Mouse (Mus musculus) liver, postnatal 0 days (tissue): Measurements from ENCODE around the gene Nosip. TPM values are rescaled to one million over a fixed set of nuclear protein-coding genes. Genes with fewer than 3 reads are reported as not detected.

Source experiments
- ATAC-seq: fragments of 200-750 bp; cut with Nextera tagmentation; 2 replicates; pipeline ENCODE4 v1.8.0; 2017; ENCODE audit warnings: mild to moderate bottlenecking, moderate library complexity
- DNase-seq: peaks from one replicate; pipeline ENCODE4 v3.0.0-alpha.2; 2016
- H3K27ac ChIP-seq: fragments of 300-500 bp; sonication (generic); 2 replicates; pipeline ENCODE4 v1.5.1; 2014; ENCODE audit warnings: antibody characterized with exemption, moderate library complexity, mild to moderate bottlenecking, low read depth
- H3K27me3 ChIP-seq: fragments of 300-500 bp; sonication (generic); 2 replicates; pipeline ENCODE4 v1.6.1; 2014; ENCODE audit warnings: low read length, control low read depth, mixed read lengths; ENCODE audit not compliant: insufficient read depth
- H3K36me3 ChIP-seq: fragments of 300-500 bp; sonication (generic); replicated peaks from 2 replicates; pipeline ENCODE4 v1.6.1; 2014; ENCODE audit warnings: mild to moderate bottlenecking, control low read depth, low read length, moderate library complexity, mixed read lengths; ENCODE audit not compliant: insufficient read depth
- H3K4me1 ChIP-seq: fragments of 300-500 bp; sonication (generic); 2 replicates; pipeline ENCODE4 v1.6.1; 2014; ENCODE audit warnings: antibody characterized with exemption, mild to moderate bottlenecking, control low read depth; ENCODE audit not compliant: insufficient read depth
- H3K4me2 ChIP-seq: fragments of 300-500 bp; sonication (generic); 2 replicates; pipeline ENCODE4 v1.6.1; 2014; ENCODE audit warnings: low read depth, mild to moderate bottlenecking, low read length, moderate library complexity, mixed read lengths
- H3K4me3 ChIP-seq: fragments of 300-500 bp; sonication (generic); 2 replicates; pipeline ENCODE4 v1.5.1; 2014; ENCODE audit warnings: low read depth, low read length
- H3K9ac ChIP-seq: fragments of 300-500 bp; sonication (generic); replicated peaks from 2 replicates; pipeline ENCODE4 v1.6.1; 2014; ENCODE audit warnings: mild to moderate bottlenecking, moderate library complexity
- H3K9me3 ChIP-seq: fragments of 300-500 bp; sonication (generic); 2 replicates; pipeline ENCODE4 v1.6.1; 2016; ENCODE audit warnings: mild to moderate bottlenecking, control low read depth, low read length, mixed read lengths
- CTCF ChIP-seq: sonication (generic); IDR thresholded peaks from 2 replicates; pipeline ENCODE4 v1.5.1; 2016; ENCODE audit warnings: antibody characterized with exemption, low read depth
- EP300 ChIP-seq: IDR thresholded peaks from 2 replicates; pipeline ENCODE4 v1.6.1; 2016; ENCODE audit warnings: antibody characterized with exemption, low read depth, mild to moderate bottlenecking
- WGBS: fragments of 180-500 bp; shearing (Covaris S2); extraction: QIAGEN DNeasy Blood & Tissue Kit; methylation state at CpG from one replicate; pipeline ENCODE4 v1.1.7; 2014; ENCODE audit not compliant: insufficient replicate concordance; 5-methylcytosine and 5-hydroxymethylcytosine counted together
- polyA plus RNA-seq: library from polyadenylated mRNA; unstranded; fragments of >200 nt; fragmentation: Nextera tagmentation; extraction: Ambion mirVana; gene quantifications from 2 replicates; pipeline ENCODE4 v1.2.1, GENCODE M21; 2015

Nosip gene
- polyA plus RNA-seq, 1 experiment from 2014 or later: 22.2 TPM

DNA sequence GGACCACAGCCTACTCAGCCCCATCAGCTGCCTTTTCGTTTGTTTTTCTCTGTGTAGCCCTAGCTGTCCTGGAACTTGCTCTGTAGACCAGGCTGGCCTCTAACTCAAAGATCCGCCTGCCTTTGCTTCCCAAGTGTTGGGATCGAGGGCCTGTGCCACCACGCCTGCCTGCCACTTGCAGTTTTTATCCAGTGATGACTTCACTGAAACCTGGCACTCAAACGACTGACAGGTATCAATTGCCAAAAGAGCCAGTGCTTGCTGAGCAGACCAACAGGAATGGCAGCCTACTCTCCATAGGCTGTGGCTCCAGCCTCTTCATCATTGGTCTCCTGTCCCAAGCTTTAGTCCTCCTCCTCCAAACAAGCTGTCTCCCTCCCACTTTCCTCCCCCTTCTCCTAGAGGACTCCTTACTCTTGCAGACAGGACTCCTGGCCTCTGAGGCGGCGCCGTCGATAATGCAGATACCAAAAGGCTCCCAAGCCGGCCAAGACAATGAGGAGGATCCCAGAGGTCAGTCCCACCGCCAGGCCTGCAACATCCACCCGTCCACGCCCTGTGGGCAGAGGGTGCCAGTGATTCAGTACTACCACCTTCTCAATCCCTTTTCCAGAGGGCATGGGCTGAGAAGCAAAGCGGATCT is 5.8 kb upstream of the Nosip start:
- Histone ChIP-seq H3K36me3 (no peaks in the 10 kb centered on the region), H3K4me1 (peaks cover 30% of the 10 kb centered on the region), H3K27ac (no peak overlapping the region), H3K4me2 (no peak overlapping the region), H3K27me3 (no peaks in the 10 kb centered on the region), H3K9ac (no peak overlapping the region), H3K4me3 (no peak overlapping the region), H3K9me3 (no peaks in the 10 kb centered on the region)
- WGBS: 79% methylated on average over 14 of the region's 14 CpGs
- ATAC-seq: no peak
- no peak for DNase-seq
- no peak for TF ChIP-seq CTCF
- no peak for TF ChIP-seq EP300

DNA sequence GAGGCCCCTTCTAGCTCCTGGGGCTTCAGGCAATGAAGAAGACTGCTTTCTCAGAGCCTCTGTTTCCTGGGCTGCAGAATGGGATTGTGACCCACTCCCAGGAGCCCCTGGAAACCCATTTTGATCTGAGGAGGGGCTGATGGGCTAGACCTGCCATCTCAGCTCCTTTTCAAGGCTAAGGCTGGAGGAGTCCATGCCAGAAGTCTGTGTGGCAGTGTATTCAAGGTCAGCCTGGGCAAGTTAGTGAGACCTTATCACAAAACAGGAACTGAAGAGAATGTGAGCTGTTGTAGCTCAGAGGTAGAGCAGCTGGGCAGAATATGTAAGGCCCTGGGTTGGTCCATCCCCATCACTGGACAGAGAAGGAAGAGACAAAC is 5.3 kb upstream of the Nosip start:
- no peak for DNase-seq
- Histone ChIP-seq H3K27me3 (no peaks in the 10 kb centered on the region), H3K9me3 (no peaks in the 10 kb centered on the region), H3K4me2 (no peak overlapping the region), H3K4me1 (peaks cover 29% of the 10 kb centered on the region), H3K4me3 (no peak overlapping the region), H3K9ac (no peak overlapping the region), H3K27ac (no peak overlapping the region), H3K36me3 (no peaks in the 10 kb centered on the region)
- no peak for ATAC-seq
- TF ChIP-seq EP300: no peak
- no peak for TF ChIP-seq CTCF

DNA sequence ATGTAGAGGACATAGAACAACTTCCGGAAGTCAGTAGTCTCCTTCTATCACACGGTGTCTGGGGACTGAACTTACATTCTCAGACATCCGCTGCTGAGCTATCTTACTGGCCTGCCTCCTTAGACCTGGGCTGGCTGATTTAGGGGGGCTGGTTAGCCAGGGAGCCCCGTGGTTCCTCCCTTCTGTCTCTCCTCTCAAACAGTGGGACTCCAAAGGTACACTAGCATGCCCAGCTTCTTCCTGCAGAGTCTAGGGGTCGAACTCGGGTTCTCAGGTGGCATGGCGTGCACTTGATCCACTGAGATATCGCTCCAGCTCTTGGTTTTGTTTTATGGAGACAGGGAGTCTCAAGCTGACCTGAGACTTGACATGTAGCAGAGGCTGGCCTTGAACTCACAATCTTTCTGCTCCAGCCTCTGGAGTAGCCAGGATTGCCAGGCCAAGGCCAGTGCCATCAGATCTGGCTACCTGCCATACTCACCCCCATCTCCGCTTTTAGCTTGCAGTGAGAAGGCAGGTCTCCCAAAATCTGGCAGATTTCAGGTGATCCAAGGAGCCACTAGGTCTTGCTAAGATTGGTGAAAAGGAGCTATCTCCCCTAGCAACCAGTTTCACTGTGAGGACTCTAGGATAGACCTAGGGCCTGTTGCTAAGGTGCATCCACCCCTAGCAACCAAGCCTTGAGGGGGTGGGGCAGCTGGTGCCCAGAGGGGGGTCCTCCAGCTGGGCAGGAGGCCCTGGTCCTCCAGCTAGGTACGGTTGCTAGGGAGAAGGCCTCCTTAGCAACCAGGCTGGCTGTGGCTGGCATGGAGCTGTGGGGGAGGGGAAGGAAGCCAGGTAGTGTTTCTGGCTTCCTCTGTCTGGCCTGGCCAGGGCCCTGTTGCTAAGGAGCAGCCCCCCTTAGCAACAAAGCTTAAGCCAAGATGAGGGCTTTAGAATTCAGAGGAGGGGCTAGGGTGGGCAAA is 3.3 kb upstream of the Nosip start:
- WGBS: 74% methylated on average over 10 of the region's 10 CpGs
- no peaks in the 10 kb centered on the region for H3K36me3 ChIP-seq
- no peak overlapping the region for H3K9ac ChIP-seq
- no peak overlapping the region for H3K4me2 ChIP-seq
- TF ChIP-seq CTCF: no peak
- no peak for TF ChIP-seq EP300
- H3K9me3 ChIP-seq: no peaks in the 10 kb centered on the region
- no peaks in the 10 kb centered on the region for H3K27me3 ChIP-seq
- H3K27ac ChIP-seq: no peak overlapping the region
- DNase-seq: no peak
- no peak for ATAC-seq
- H3K4me1 ChIP-seq: peaks cover 24% of the 10 kb centered on the region
- no peak overlapping the region for H3K4me3 ChIP-seq

DNA sequence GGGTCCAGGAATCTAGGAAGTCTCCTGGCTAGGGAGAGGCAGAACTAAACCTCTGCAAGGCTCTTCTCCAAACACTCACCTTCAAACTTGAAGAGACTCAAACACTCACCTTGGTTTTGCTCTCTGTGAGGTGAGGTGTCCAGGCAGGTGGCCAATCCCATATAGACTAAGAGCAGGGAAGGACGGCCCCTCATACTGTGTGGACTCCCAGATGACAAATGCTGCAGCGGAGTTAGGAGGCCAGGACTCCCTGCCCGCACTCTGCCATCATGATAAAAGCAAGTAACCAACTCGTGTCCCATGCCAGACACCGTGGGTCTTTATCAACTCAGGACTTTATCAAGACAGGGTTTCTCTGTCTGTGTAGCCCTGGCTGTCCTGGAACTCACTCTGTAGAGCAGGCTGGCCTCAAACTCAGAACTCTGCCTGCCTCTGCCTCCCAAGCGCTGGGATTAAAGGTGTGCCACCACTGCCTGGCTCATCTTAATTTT is 1.6 kb upstream of the Nosip start:
- Histone ChIP-seq H3K9me3 (no peaks in the 10 kb centered on the region), H3K27me3 (no peaks in the 10 kb centered on the region), H3K4me1 (peaks cover 19% of the 10 kb centered on the region; the same call in 1 of the 2 replicates), H3K9ac (peak overlapping the region; percentile 82), H3K36me3 (no peaks in the 10 kb centered on the region), H3K4me3 (peak overlapping the region; percentile 91; the same call in 1 of the 2 replicates), H3K4me2 (peak overlapping the region; percentile 76; the same call in 1 of the 2 replicates), H3K27ac (no peak overlapping the region)
- no peak for DNase-seq
- 71% methylated on average over 6 of the region's 6 CpGs for WGBS
- no peak for ATAC-seq
- TF ChIP-seq EP300 (no peak), CTCF (no peak)

DNA sequence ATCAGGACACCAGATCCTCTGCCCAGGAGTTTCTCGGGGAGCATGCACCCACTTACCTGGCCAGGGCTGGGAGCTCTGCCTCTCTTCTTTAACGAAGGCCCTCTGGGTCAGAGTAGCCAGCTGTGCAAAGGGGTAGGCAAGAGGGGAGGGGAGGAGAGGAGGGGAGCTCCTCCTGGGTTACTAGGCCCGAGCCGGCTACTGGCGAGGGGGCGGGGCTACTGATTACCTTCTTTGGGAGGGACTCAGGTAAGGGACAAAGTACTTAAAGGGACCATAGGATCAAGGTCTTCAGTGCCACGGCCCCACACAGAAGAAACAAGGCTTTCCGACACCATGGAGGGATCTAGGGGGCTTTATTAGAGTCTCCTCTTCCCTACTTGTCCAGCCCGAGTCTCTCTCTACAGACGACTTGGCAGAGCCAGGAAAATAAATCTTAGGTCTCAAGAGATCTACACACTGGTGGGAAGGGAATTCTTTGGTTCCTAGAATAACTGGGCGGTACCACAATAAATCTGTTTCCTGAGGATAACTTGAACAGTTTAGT is 625 bp upstream of the Nosip start:
- Histone ChIP-seq H3K27me3 (no peaks in the 10 kb centered on the region), H3K4me2 (peak overlapping the region; percentile 76), H3K4me3 (peak overlapping the region; percentile 91), H3K9me3 (no peaks in the 10 kb centered on the region), H3K9ac (peak overlapping the region; percentile 82), H3K4me1 (peaks cover 19% of the 10 kb centered on the region; the same call in 1 of the 2 replicates), H3K27ac (peak overlapping the region; percentile 94), H3K36me3 (no peaks in the 10 kb centered on the region)
- WGBS: 24% methylated on average over 11 of the region's 11 CpGs
- ATAC-seq: peak; percentile 25
- DNase-seq: peak; percentile 77
- TF ChIP-seq EP300: no peak
- TF ChIP-seq CTCF: no peak
